Mouse (Mus musculus) left cerebral cortex, adult 2 months (tissue): Measurements from ENCODE around the gene Jazf1. TPM values are rescaled to one million over a fixed set of nuclear protein-coding genes. Genes with fewer than 3 reads are reported as not detected.

Experiments
- DNase-seq, 2 experiments: peaks; one replicate each; pipeline ENCODE4 v3.0.0; 2021 to 2022; ENCODE audit warnings: low spot score in 2 of 2, mixed read lengths in 1 of 2; ENCODE audit errors: extremely low spot score in 1 of 2
- H3K27ac ChIP-seq: fragments of 200-600 bp; 2 replicates; pipeline ENCODE4 v1.8.1; 2022
- H3K4me3 ChIP-seq: fragments of 200-600 bp; 2 replicates; pipeline ENCODE4 v1.8.1; 2022
- CTCF ChIP-seq: fragments of 200-600 bp; IDR thresholded peaks from 2 replicates; pipeline ENCODE4 v1.8.1; 2022; ENCODE audit warnings: antibody characterized with exemption, mild to moderate bottlenecking, moderate library complexity
- intact Hi-C: fragments of 180-260 bp; cut with DNase I; formaldehyde crosslinking; loops from one replicate; pipeline ENCODE4 v1.15.1; 2025
- total RNA-seq, 2 experiments: library from RNA; stranded (reverse); gene quantifications; 2 replicates each; pipeline ENCODE4 v1.2.3; 2021

Gene Jazf1
- total RNA-seq, 2 experiments from 2014 or later = 25.8 to 29.0 TPM

- no peak for TF ChIP-seq CTCF
- intact Hi-C loops = no loop called here
Observed at GRCm38 (mm10) chr6:53045501-53045900, 22.9 kb downstream of the Jazf1 start.

GRCm38 (mm10) chr6:53038176-53038575 lies 30.3 kb downstream of the Jazf1 start:
- no peak for TF ChIP-seq CTCF
- no peak overlapping the region for H3K4me3 ChIP-seq
- H3K27ac ChIP-seq = no peak overlapping the region
- DNase-seq = no peak
- intact Hi-C loops = no loop called here

More at GRCm38 (mm10) chr6:53045501-53045900, 22.9 kb downstream of the Jazf1 start:
- DNase-seq = no peak
- Histone ChIP-seq H3K4me3 (no peak overlapping the region), H3K27ac (no peak overlapping the region)

GRCm38 (mm10) chr6:53034362-53035011 lies 33.9 kb downstream of the Jazf1 start:
- no peak for DNase-seq
- no peak for TF ChIP-seq CTCF
- no peak overlapping the region for H3K4me3 ChIP-seq
- intact Hi-C loops = no loop called here
- H3K27ac ChIP-seq = no peak overlapping the region

- intact Hi-C loops = no loop called here
- no peak for DNase-seq
- Histone ChIP-seq H3K27ac (no peak overlapping the region), H3K4me3 (no peak overlapping the region)
- peak; percentile 57 for TF ChIP-seq CTCF
Observed at GRCm38 (mm10) chr6:53032730-53033484, 35.5 kb downstream of the Jazf1 start.

GRCm38 (mm10) chr6:53022069-53022468 lies 46.4 kb downstream of the Jazf1 start:
- no peak overlapping the region for H3K27ac ChIP-seq
- no peak for DNase-seq
- H3K4me3 ChIP-seq = no peak overlapping the region
- intact Hi-C loops = no loop called here
- no peak for TF ChIP-seq CTCF

GRCm38 (mm10) chr6:53021081-53021480 lies 47.4 kb downstream of the Jazf1 start:
- Histone ChIP-seq H3K27ac (no peak overlapping the region), H3K4me3 (no peak overlapping the region)
- DNase-seq = no peak
- intact Hi-C loops = no loop called here
- no peak for TF ChIP-seq CTCF

GRCm38 (mm10) chr6:53017357-53018205 lies 50.9 kb downstream of the Jazf1 start:
- no peak overlapping the region for H3K27ac ChIP-seq
- H3K4me3 ChIP-seq = no peak overlapping the region
- no peak for TF ChIP-seq CTCF
- intact Hi-C loops = no loop called here
- no peak for DNase-seq

GRCm38 (mm10) chr6:53014460-53015455 lies 53.7 kb downstream of the Jazf1 start:
- Histone ChIP-seq H3K27ac (no peak overlapping the region), H3K4me3 (no peak overlapping the region)
- DNase-seq = no peak
- intact Hi-C loops = no loop called here
- TF ChIP-seq CTCF = no peak

GRCm38 (mm10) chr6:53010286-53010685 lies 58.1 kb downstream of the Jazf1 start:
- intact Hi-C loops = no loop called here
- no peak for TF ChIP-seq CTCF
- no peak for DNase-seq
- Histone ChIP-seq H3K4me3 (no peak overlapping the region), H3K27ac (no peak overlapping the region)

- no peak for DNase-seq
- TF ChIP-seq CTCF = no peak
- no peak overlapping the region for H3K4me3 ChIP-seq
- no peak overlapping the region for H3K27ac ChIP-seq
- intact Hi-C loops = no loop called here
Observed at GRCm38 (mm10) chr6:53006032-53006431, 62.4 kb downstream of the Jazf1 start.

GRCm38 (mm10) chr6:53005544-53005943 lies 62.9 kb downstream of the Jazf1 start:
- no peak for DNase-seq
- Histone ChIP-seq H3K4me3 (no peak overlapping the region), H3K27ac (no peak overlapping the region)
- intact Hi-C loops = no loop called here
- TF ChIP-seq CTCF = no peak
